Mouse (Mus musculus) limb, embryonic 11.5 days (tissue): ENCODE results near the gene Cldn24. TPM values are rescaled to one million over a fixed set of nuclear protein-coding genes. Genes with fewer than 3 reads are reported as not detected.

Experiments
- ATAC-seq: fragments of 200-750 bp; cut with Nextera tagmentation; 2 replicates; pipeline ENCODE4 v1.8.0; 2017; ENCODE audit warnings: low read depth; ENCODE audit not compliant: insufficient number of reproducible peaks, low FRiP score, low TSS enrichment
- DNase-seq: peaks from one replicate; pipeline ENCODE4 v3.0.0-alpha.2; 2015; ENCODE audit warnings: low spot score
- H3K27ac ChIP-seq: fragments of 300-500 bp; sonication (generic); replicated peaks from 2 replicates; pipeline ENCODE4 v1.5.1; 2014; ENCODE audit warnings: low read depth, mild to moderate bottlenecking, low read length
- H3K27me3 ChIP-seq: fragments of 300-500 bp; sonication (generic); 2 replicates; pipeline ENCODE4 v1.6.1; 2014; ENCODE audit warnings: mild to moderate bottlenecking, low read length, mixed read lengths; ENCODE audit not compliant: control insufficient read depth, insufficient read depth
- H3K36me3 ChIP-seq: fragments of 300-500 bp; sonication (generic); 2 replicates; pipeline ENCODE4 v1.6.1; 2014; ENCODE audit warnings: mild to moderate bottlenecking, low read length, moderate library complexity, mixed read lengths; ENCODE audit not compliant: control insufficient read depth, insufficient read depth
- H3K4me1 ChIP-seq: fragments of 300-500 bp; sonication (generic); 2 replicates; pipeline ENCODE4 v1.6.1; 2014; ENCODE audit warnings: low read length, mixed read lengths; ENCODE audit not compliant: control insufficient read depth, insufficient read depth
- H3K4me2 ChIP-seq: fragments of 300-500 bp; sonication (generic); 2 replicates; pipeline ENCODE4 v1.6.1; 2014; ENCODE audit warnings: low read depth, mild to moderate bottlenecking, moderate library complexity; ENCODE audit not compliant: severe bottlenecking
- H3K4me3 ChIP-seq: fragments of 300-500 bp; sonication (generic); 2 replicates; pipeline ENCODE4 v1.5.1; 2014; ENCODE audit warnings: low read depth, low read length
- H3K9ac ChIP-seq: fragments of 300-500 bp; sonication (generic); 2 replicates; pipeline ENCODE4 v1.6.1; 2014; ENCODE audit warnings: mild to moderate bottlenecking, low read length
- H3K9me3 ChIP-seq: fragments of 300-500 bp; sonication (generic); 2 replicates; pipeline ENCODE4 v1.6.1; 2016; ENCODE audit warnings: low read length; ENCODE audit not compliant: control insufficient read depth
- WGBS: fragments of 180-500 bp; shearing (Covaris S2); extraction: QIAGEN DNeasy Blood & Tissue Kit; methylation state at CpG from one replicate; pipeline ENCODE4 v1.1.7; 2014; 5-methylcytosine and 5-hydroxymethylcytosine counted together
- polyA plus RNA-seq: library from polyadenylated mRNA; unstranded; fragments of >200 nt; fragmentation: Nextera tagmentation; extraction: Ambion mirVana; gene quantifications from 2 replicates; pipeline ENCODE4 v1.2.1, GENCODE M21; 2014

Cldn24 gene
- polyA plus RNA-seq, 1 experiment from 2014 or later: not detected

GRCm38 (mm10) chr8:47787705-47788104, 34.2 kb upstream of the Cldn24 start:
- peak; percentile 72 for ATAC-seq
- no peaks in the 10 kb centered on the region for H3K36me3 ChIP-seq
- H3K9ac ChIP-seq: no peak overlapping the region
- peak overlapping the region; percentile 21; the same call in 1 of the 2 replicates for H3K4me2 ChIP-seq
- 52% methylated on average over 10 of the region's 10 CpGs for WGBS
- H3K27ac ChIP-seq: peak overlapping the region; percentile 38; the same call in 1 of the 2 replicates
- H3K4me1 ChIP-seq: no peaks in the 10 kb centered on the region
- no peaks in the 10 kb centered on the region for H3K27me3 ChIP-seq
- no peak overlapping the region for H3K4me3 ChIP-seq
- no peak for DNase-seq
- no peaks in the 10 kb centered on the region for H3K9me3 ChIP-seq

GRCm38 (mm10) chr8:47791986-47792385, 30.0 kb upstream of the Cldn24 start:
- Histone ChIP-seq H3K4me2 (no peak overlapping the region), H3K4me1 (no peaks in the 10 kb centered on the region), H3K9ac (no peak overlapping the region), H3K27me3 (no peaks in the 10 kb centered on the region), H3K9me3 (no peaks in the 10 kb centered on the region), H3K4me3 (no peak overlapping the region), H3K27ac (no peak overlapping the region), H3K36me3 (no peaks in the 10 kb centered on the region)
- no peak for DNase-seq
- ATAC-seq: no peak
- 66% methylated on average over 9 of the region's 9 CpGs for WGBS

GRCm38 (mm10) chr8:47799438-47799837, 22.5 kb upstream of the Cldn24 start:
- no peak overlapping the region for H3K9ac ChIP-seq
- no peaks in the 10 kb centered on the region for H3K27me3 ChIP-seq
- H3K27ac ChIP-seq: no peak overlapping the region
- no peak overlapping the region for H3K4me3 ChIP-seq
- no peak for DNase-seq
- peaks cover 3% of the 10 kb centered on the region; the same call in 1 of the 2 replicates for H3K9me3 ChIP-seq
- WGBS: 87% methylated on average over 6 of the region's 6 CpGs
- H3K4me1 ChIP-seq: no peaks in the 10 kb centered on the region
- no peaks in the 10 kb centered on the region for H3K36me3 ChIP-seq
- H3K4me2 ChIP-seq: no peak overlapping the region
- no peak for ATAC-seq

- H3K9ac ChIP-seq: no peak overlapping the region
- ATAC-seq: no peak
- WGBS: 81% methylated on average over 2 of the region's 2 CpGs
These were observed 19.6 kb upstream of the Cldn24 start for GRCm38 (mm10) chr8:47802349-47802748.

GRCm38 (mm10) chr8:47804262-47804661, 17.7 kb upstream of the Cldn24 start:
- 88% methylated on average over 1 of the region's 1 CpGs for WGBS
- no peak overlapping the region for H3K4me3 ChIP-seq
- H3K27me3 ChIP-seq: no peaks in the 10 kb centered on the region
- no peak overlapping the region for H3K4me2 ChIP-seq
- 0 out of 2 replicates have a peak, but pooled peaks cover 3% of the 10 kb centered on the region for H3K4me1 ChIP-seq
- no peak overlapping the region for H3K27ac ChIP-seq
- DNase-seq (no peak), ATAC-seq (no peak)
- no peaks in the 10 kb centered on the region for H3K36me3 ChIP-seq
- H3K9ac ChIP-seq: no peak overlapping the region
- peaks cover 3% of the 10 kb centered on the region; the same call in 1 of the 2 replicates for H3K9me3 ChIP-seq

More at GRCm38 (mm10) chr8:47802349-47802748, 19.6 kb upstream of the Cldn24 start:
- Histone ChIP-seq H3K36me3 (no peaks in the 10 kb centered on the region), H3K4me2 (no peak overlapping the region), H3K4me1 (0 out of 2 replicates have a peak, but pooled peaks cover 3% of the 10 kb centered on the region), H3K27ac (no peak overlapping the region), H3K4me3 (no peak overlapping the region), H3K9me3 (peaks cover 3% of the 10 kb centered on the region; the same call in 1 of the 2 replicates), H3K27me3 (no peaks in the 10 kb centered on the region)
- no peak for DNase-seq

GRCm38 (mm10) chr8:47809970-47810665, 11.8 kb upstream of the Cldn24 start:
- no peak for DNase-seq
- 86% methylated on average over 14 of the region's 14 CpGs for WGBS

GRCm38 (mm10) chr8:47810666-47811015, 11.3 kb upstream of the Cldn24 start:
- H3K4me3 ChIP-seq: no peak overlapping the region
- no peak for ATAC-seq
- DNase-seq: no peak
- no peaks in the 10 kb centered on the region for H3K27me3 ChIP-seq
- no peaks in the 10 kb centered on the region for H3K36me3 ChIP-seq
- H3K27ac ChIP-seq: no peak overlapping the region
- no peak overlapping the region for H3K4me2 ChIP-seq
- H3K9ac ChIP-seq: no peak overlapping the region
- H3K4me1 ChIP-seq: 0 out of 2 replicates have a peak, but pooled peaks cover 3% of the 10 kb centered on the region
- H3K9me3 ChIP-seq: no peaks in the 10 kb centered on the region
- 79% methylated on average over 7 of the region's 7 CpGs for WGBS

More at GRCm38 (mm10) chr8:47809970-47810665, 11.8 kb upstream of the Cldn24 start:
- no peaks in the 10 kb centered on the region for H3K27me3 ChIP-seq
- H3K4me2 ChIP-seq: no peak overlapping the region
- H3K27ac ChIP-seq: no peak overlapping the region
- no peak overlapping the region for H3K9ac ChIP-seq
- 0 out of 2 replicates have a peak, but pooled peaks cover 3% of the 10 kb centered on the region for H3K4me1 ChIP-seq
- no peaks in the 10 kb centered on the region for H3K9me3 ChIP-seq
- no peak overlapping the region for H3K4me3 ChIP-seq
- ATAC-seq: no peak
- H3K36me3 ChIP-seq: no peaks in the 10 kb centered on the region

- Histone ChIP-seq H3K27ac (no peak overlapping the region), H3K4me3 (no peak overlapping the region), H3K4me1 (0 out of 2 replicates have a peak, but pooled peaks cover 3% of the 10 kb centered on the region), H3K9ac (no peak overlapping the region), H3K36me3 (no peaks in the 10 kb centered on the region), H3K27me3 (no peaks in the 10 kb centered on the region), H3K4me2 (no peak overlapping the region), H3K9me3 (no peaks in the 10 kb centered on the region)
- DNase-seq (peak; percentile 50), ATAC-seq (no peak)
- WGBS: 80% methylated on average over 12 of the region's 12 CpGs
These were observed 10.7 kb upstream of the Cldn24 start for GRCm38 (mm10) chr8:47811221-47811620.
